Comparison of ENCODE assay signal across 18 mouse cellular contexts in genomic region chr3:145143856-145144255, GRCm38 (mm10). TPM values are rescaled to one million over a fixed set of nuclear protein-coding genes. Genes with fewer than 3 reads are reported as not detected.
"Had no signal": no experiment of that assay in that cellular context is flagged by ENCODE, and none has a peak within 500 bp of the region (broad histone marks: within the 10 kb centered on the region; RNA-seq: fewer than 3 reads in every experiment).

No protein-coding gene starts in this region.

- H3K4me3 ChIP-seq: neural tube, embryonic 12.5 days; neural tube, embryonic 13.5 days; neural tube, embryonic 15.5 days; stomach, embryonic 15.5 days had no signal

- H3K27me3 ChIP-seq: neural tube, embryonic 12.5 days; neural tube, embryonic 13.5 days; neural tube, embryonic 15.5 days; stomach, embryonic 15.5 days had no signal

- H3K9ac ChIP-seq: neural tube, embryonic 12.5 days; neural tube, embryonic 13.5 days; neural tube, embryonic 15.5 days; stomach, embryonic 15.5 days had no signal

- H3K9me3 ChIP-seq: neural tube, embryonic 12.5 days; neural tube, embryonic 13.5 days; neural tube, embryonic 15.5 days; stomach, embryonic 15.5 days had no signal

- H3K4me2 ChIP-seq: neural tube, embryonic 12.5 days; neural tube, embryonic 13.5 days; neural tube, embryonic 15.5 days; stomach, embryonic 15.5 days had no signal

- H3K4me1 ChIP-seq: neural tube, embryonic 12.5 days; neural tube, embryonic 13.5 days; neural tube, embryonic 15.5 days; stomach, embryonic 15.5 days had no signal

- DNase-seq: right cerebral cortex, adult 18-20 months; right cerebral cortex, postnatal 14 days; right cerebral cortex, postnatal 25 days; right cerebral cortex, postnatal 4 days; spleen, adult 18-20 months; thymus, adult 18-20 months; thymus, adult 2 months; thymus, postnatal 14 days; thymus, postnatal 25 days; thymus, postnatal 36 days; thymus, postnatal 4 days had no signal

- H3K36me3 ChIP-seq: stomach, embryonic 15.5 days had no signal

- H3K27ac ChIP-seq: neural tube, embryonic 12.5 days; neural tube, embryonic 13.5 days; neural tube, embryonic 15.5 days; stomach, embryonic 15.5 days; stomach, postnatal 0 days had no signal

RNA-seq across cellular contexts. Expression of gene Clca2, which starts 44.6 kb away (rescaled TPM):
- total RNA-seq: neutrophil, adult 5-6 weeks had no signal
- polyA plus RNA-seq: neural tube, embryonic 14.5 days; neural tube, embryonic 15.5 days had no signal
